Mouse (Mus musculus): ENCODE measurements at regions not wholly inside any gene's neighbourhood (a gene's known extent, or its start where the extent isn't known, plus 50 kb on each side); places are given as distances from the start of the nearest gene placed in this dataset.

DNA sequence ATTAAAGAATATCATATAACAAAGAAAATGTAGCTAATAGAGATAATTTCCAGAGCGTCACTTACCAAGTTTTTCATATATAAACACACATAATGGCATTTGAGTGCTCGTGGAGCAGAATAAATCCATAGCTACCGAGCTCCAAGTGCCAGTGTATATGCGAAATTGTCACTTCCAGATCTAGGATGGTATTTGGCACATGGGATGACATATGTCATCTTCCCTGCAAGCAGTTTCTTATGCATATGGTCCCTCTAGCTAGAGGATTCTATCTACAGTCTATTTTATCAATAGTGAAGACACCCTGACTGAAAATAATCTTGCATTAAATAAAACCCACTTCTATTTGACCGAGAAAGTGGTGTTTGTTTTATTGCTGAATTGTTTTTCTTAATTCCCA is 109.6 kb upstream of the Cdh6 start:
- 95% methylated on average over 5 of the region's 5 CpGs for WGBS
- no peak overlapping the region for H3K4me3 ChIP-seq (ENCODE audit: insufficient read depth, low read depth, low read length)
- TF ChIP-seq POLR2A (IDR thresholded peaks at IDR 0.05; ENCODE audit: insufficient read depth, low read depth, low read length) (no peak), CTCF (IDR thresholded peaks at IDR 0.05; ENCODE audit: insufficient read depth, low read depth, low read length) (no peak)
- no peak overlapping the region for H3K27ac ChIP-seq (ENCODE audit: insufficient read depth, low read depth, low read length)
- H3K4me1 ChIP-seq (ENCODE audit: control insufficient read depth, insufficient read depth, low read length): peaks cover 4% of the 10 kb centered on the region

GRCm38 (mm10) chr15:13276909-13277235 is 103.4 kb upstream of the Cdh6 start:
- Histone ChIP-seq H3K4me3 (ENCODE audit: insufficient read depth, low read depth, low read length) (no peak overlapping the region), H3K27ac (ENCODE audit: insufficient read depth, low read depth, low read length) (no peak overlapping the region), H3K4me1 (ENCODE audit: control insufficient read depth, insufficient read depth, low read length) (no peaks in the 10 kb centered on the region)
- 57% methylated on average over 8 of the region's 8 CpGs for WGBS
- TF ChIP-seq CTCF (IDR thresholded peaks at IDR 0.05; ENCODE audit: insufficient read depth, low read depth, low read length) (no peak), POLR2A (IDR thresholded peaks at IDR 0.05; ENCODE audit: insufficient read depth, low read depth, low read length) (no peak)

DNA sequence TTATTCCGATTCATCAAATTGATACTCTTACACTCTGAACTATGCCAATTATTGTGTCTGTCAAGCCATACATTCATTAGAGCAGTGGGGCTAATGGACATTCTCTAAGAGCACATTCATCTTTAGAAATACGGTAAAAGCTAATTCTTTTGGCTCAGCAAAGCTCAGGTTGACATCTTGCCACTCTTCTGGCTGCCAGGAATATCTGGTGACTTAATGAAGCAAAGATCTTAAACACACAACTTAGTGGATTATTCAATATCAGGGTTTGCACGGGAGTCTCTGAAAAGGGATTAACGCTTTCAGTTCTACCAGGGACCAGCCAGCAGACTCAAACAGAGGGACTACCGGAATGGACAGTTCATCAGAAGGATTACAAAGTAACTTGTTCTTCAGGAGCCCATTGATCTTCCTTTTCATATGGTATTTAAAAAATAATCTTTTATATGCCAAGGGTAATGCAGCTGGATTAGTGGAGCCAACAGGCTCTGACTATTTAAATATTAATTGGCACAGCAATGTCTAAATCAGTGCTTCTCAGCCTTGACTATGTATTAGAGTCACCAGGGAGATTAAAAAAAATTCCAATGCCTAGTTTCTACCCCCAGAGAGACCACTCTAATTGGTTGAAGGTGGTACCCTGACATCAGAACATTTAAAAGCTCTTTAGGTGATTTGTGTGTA is 102.9 kb upstream of the Cdh6 start:
- H3K4me3 ChIP-seq (ENCODE audit: insufficient read depth, low read depth, low read length): no peak overlapping the region
- TF ChIP-seq POLR2A (IDR thresholded peaks at IDR 0.05; ENCODE audit: insufficient read depth, low read depth, low read length) (no peak), CTCF (IDR thresholded peaks at IDR 0.05; ENCODE audit: insufficient read depth, low read depth, low read length) (no peak)
- no peak overlapping the region for H3K27ac ChIP-seq (ENCODE audit: insufficient read depth, low read depth, low read length)
- WGBS: 69% methylated on average over 5 of the region's 5 CpGs
- no peaks in the 10 kb centered on the region for H3K4me1 ChIP-seq (ENCODE audit: control insufficient read depth, insufficient read depth, low read length)

- Histone ChIP-seq H3K27ac (ENCODE audit: insufficient read depth, low read depth, low read length) (no peak overlapping the region), H3K4me1 (ENCODE audit: control insufficient read depth, insufficient read depth, low read length) (no peaks in the 10 kb centered on the region), H3K4me3 (ENCODE audit: insufficient read depth, low read depth, low read length) (no peak overlapping the region)
- TF ChIP-seq CTCF (IDR thresholded peaks at IDR 0.05; ENCODE audit: insufficient read depth, low read depth, low read length): no peak
- no peak for TF ChIP-seq POLR2A (IDR thresholded peaks at IDR 0.05; ENCODE audit: insufficient read depth, low read depth, low read length)
- WGBS: 48% methylated on average over 5 of the region's 5 CpGs
These were observed 101.9 kb upstream of the Cdh6 start for GRCm38 (mm10) chr15:13275326-13275725.

DNA sequence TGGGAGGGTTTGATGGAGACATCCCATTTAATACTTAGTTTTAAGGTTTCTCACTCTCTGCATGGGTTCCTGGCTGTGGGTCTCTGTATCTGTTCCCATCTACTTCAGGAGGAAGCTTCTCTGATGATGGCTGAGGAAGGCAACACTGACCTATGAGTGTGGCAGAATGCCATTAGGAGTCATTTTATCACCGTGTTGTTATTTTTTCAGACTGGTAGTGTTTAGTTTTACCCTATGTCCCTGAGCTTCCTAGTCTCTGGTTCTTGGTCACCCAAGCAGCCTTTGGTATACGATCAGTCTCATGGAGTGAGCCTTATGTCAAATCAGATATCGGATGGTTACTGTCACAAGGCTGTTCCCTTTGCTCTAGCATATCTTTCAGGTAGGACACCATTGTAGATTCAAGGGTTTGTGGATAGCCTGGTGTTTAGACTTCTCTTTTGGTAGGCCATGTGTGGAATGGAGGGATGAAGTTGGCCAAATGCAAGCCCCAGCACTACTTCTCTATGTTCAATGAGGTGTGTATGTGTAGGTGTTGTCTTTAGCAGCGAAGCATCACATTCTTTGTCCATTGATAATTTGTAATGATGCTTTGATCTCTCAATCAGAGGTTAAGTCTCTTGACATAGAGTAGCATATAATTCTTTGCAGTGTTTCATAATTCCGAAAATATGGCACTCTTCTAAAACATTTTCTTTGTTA is 101.0 kb upstream of the Cdh6 start:
- WGBS: 97% methylated on average over 5 of the region's 5 CpGs
- TF ChIP-seq POLR2A (IDR thresholded peaks at IDR 0.05; ENCODE audit: insufficient read depth, low read depth, low read length) (no peak), CTCF (IDR thresholded peaks at IDR 0.05; ENCODE audit: insufficient read depth, low read depth, low read length) (no peak)
- Histone ChIP-seq H3K27ac (ENCODE audit: insufficient read depth, low read depth, low read length) (no peak overlapping the region), H3K4me3 (ENCODE audit: insufficient read depth, low read depth, low read length) (no peak overlapping the region), H3K4me1 (ENCODE audit: control insufficient read depth, insufficient read depth, low read length) (no peaks in the 10 kb centered on the region)

- Histone ChIP-seq H3K27ac (ENCODE audit: insufficient read depth, low read depth, low read length) (no peak overlapping the region), H3K4me1 (ENCODE audit: control insufficient read depth, insufficient read depth, low read length) (no peaks in the 10 kb centered on the region), H3K4me3 (ENCODE audit: insufficient read depth, low read depth, low read length) (no peak overlapping the region)
- TF ChIP-seq POLR2A (IDR thresholded peaks at IDR 0.05; ENCODE audit: insufficient read depth, low read depth, low read length): no peak
- TF ChIP-seq CTCF (IDR thresholded peaks at IDR 0.05; ENCODE audit: insufficient read depth, low read depth, low read length): no peak
- 94% methylated on average over 11 of the region's 11 CpGs for WGBS
These were observed 72.7 kb upstream of the Cdh6 start for GRCm38 (mm10) chr15:13246053-13246696.

DNA sequence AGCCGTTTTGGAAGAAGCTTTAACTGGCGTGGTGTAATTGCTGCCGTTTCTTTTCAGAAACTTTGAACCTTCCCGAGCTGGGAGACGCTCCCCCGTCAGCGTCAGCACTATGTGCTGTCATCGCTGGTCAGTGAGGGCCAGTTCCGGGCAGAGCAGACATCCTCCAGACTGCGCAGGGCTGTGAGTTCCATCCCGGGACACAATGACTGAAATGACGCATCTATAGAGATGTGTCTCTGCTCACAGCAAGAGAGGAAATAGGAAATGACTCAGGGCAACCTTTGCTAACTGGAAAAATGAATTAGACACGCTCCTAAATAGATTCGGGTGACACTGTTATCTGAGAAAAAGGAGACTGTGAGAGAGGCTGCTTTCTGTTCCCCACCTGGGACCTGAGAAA is 70.8 kb upstream of the Cdh6 start:
- no peaks in the 10 kb centered on the region for H3K4me1 ChIP-seq (ENCODE audit: control insufficient read depth, insufficient read depth, low read length)
- no peak for TF ChIP-seq CTCF (IDR thresholded peaks at IDR 0.05; ENCODE audit: insufficient read depth, low read depth, low read length)
- TF ChIP-seq POLR2A (IDR thresholded peaks at IDR 0.05; ENCODE audit: insufficient read depth, low read depth, low read length): no peak
- H3K27ac ChIP-seq (ENCODE audit: insufficient read depth, low read depth, low read length): no peak overlapping the region
- 78% methylated on average over 14 of the region's 14 CpGs for WGBS
- no peak overlapping the region for H3K4me3 ChIP-seq (ENCODE audit: insufficient read depth, low read depth, low read length)

DNA sequence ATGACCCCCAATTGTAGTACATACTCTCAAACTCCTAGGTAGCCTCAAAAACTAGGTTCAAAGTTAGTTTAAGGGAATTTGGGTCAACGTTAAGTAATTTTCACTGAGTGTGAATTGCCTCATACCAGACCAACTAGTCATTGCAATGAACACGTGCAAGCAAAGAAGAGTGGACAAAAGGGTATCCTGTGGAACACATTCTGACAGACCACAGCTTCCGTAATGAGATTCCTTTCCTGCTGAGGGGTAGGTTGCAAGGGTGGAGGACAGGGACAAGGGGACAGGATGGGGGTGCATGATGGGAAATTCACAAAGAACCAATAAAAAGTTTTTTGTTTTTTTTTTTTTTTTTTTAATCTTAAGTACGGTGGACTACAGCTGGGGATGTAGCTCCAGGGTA is 70.1 kb upstream of the Cdh6 start:
- H3K4me3 ChIP-seq (ENCODE audit: insufficient read depth, low read depth, low read length): no peak overlapping the region
- no peak overlapping the region for H3K27ac ChIP-seq (ENCODE audit: insufficient read depth, low read depth, low read length)
- no peaks in the 10 kb centered on the region for H3K4me1 ChIP-seq (ENCODE audit: control insufficient read depth, insufficient read depth, low read length)
- 80% methylated on average over 4 of the region's 4 CpGs for WGBS
- TF ChIP-seq CTCF (IDR thresholded peaks at IDR 0.05; ENCODE audit: insufficient read depth, low read depth, low read length): no peak

DNA sequence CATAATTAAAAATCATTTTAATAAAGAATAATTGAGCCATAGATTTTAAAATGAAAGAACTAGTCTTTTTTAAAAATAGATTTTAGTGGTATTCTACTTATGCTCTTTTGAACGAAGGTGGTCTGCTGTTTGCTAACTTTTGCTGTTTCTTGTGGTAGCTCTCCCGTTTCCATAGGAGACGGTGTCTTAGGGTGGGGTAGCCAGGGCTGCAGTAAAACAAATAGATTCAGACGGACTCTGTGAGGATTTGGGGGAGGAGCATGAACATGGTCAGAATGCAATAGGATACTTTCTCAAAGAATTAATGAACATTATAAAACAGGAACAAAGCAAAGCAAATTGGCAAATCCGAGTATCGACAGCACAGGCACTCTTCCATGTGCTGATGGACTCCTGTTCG is 67.5 kb upstream of the Cdh6 start:
- Histone ChIP-seq H3K27ac (ENCODE audit: insufficient read depth, low read depth, low read length) (no peak overlapping the region), H3K4me3 (ENCODE audit: insufficient read depth, low read depth, low read length) (no peak overlapping the region), H3K4me1 (ENCODE audit: control insufficient read depth, insufficient read depth, low read length) (no peaks in the 10 kb centered on the region)
- 80% methylated on average over 7 of the region's 7 CpGs for WGBS
- TF ChIP-seq POLR2A (IDR thresholded peaks at IDR 0.05; ENCODE audit: insufficient read depth, low read depth, low read length): no peak
- TF ChIP-seq CTCF (IDR thresholded peaks at IDR 0.05; ENCODE audit: insufficient read depth, low read depth, low read length): no peak

Data from olfactory bulb, adult 2 months (tissue).